Mouse (Mus musculus): Measurements from ENCODE around the gene Arl8b. TPM values are rescaled to one million over a fixed set of nuclear protein-coding genes. Genes with fewer than 3 reads are reported as not detected.

Gene Arl8b
- polyA plus RNA-seq, 1 experiment from 2014 or later, result 70.8 TPM

GRCm38 (mm10) chr6:108791498-108791897 lies 8.6 kb downstream of the Arl8b start:
- WGBS, result 66% methylated on average over 5 of the region's 5 CpGs
- Histone ChIP-seq H3K27ac (no peak overlapping the region), H3K9me3 (no peaks in the 10 kb centered on the region), H3K36me3 (no peaks in the 10 kb centered on the region), H3K4me2 (no peak overlapping the region), H3K27me3 (replicated peaks) (no peaks in the 10 kb centered on the region), H3K4me1 (no peaks in the 10 kb centered on the region), H3K4me3 (replicated peaks) (no peak overlapping the region), H3K9ac (no peak overlapping the region)
- ATAC-seq (ENCODE audit: insufficient read depth, low FRiP score, low read depth), result no peak

GRCm38 (mm10) chr6:108795912-108796311 lies 13.0 kb downstream of the Arl8b start:
- no peaks in the 10 kb centered on the region for H3K27me3 ChIP-seq (replicated peaks)
- no peaks in the 10 kb centered on the region for H3K9me3 ChIP-seq
- H3K4me1 ChIP-seq, result no peaks in the 10 kb centered on the region
- ATAC-seq (ENCODE audit: insufficient read depth, low FRiP score, low read depth), result no peak
- H3K9ac ChIP-seq, result no peak overlapping the region
- no peak overlapping the region for H3K4me2 ChIP-seq
- H3K36me3 ChIP-seq, result no peaks in the 10 kb centered on the region
- no peak overlapping the region for H3K27ac ChIP-seq
- no peak overlapping the region for H3K4me3 ChIP-seq (replicated peaks)
- WGBS, result 65% methylated on average over 1 of the region's 1 CpGs

- Histone ChIP-seq H3K4me3 (replicated peaks) (no peak overlapping the region), H3K9ac (no peak overlapping the region), H3K4me1 (no peaks in the 10 kb centered on the region), H3K36me3 (no peaks in the 10 kb centered on the region), H3K27ac (no peak overlapping the region), H3K4me2 (no peak overlapping the region), H3K27me3 (replicated peaks) (no peaks in the 10 kb centered on the region), H3K9me3 (no peaks in the 10 kb centered on the region)
- no peak for ATAC-seq (ENCODE audit: insufficient read depth, low FRiP score, low read depth)
- 46% methylated on average over 2 of the region's 2 CpGs for WGBS
These were observed 13.8 kb downstream of the Arl8b start for GRCm38 (mm10) chr6:108796706-108797105.

- H3K27me3 ChIP-seq (replicated peaks), result no peaks in the 10 kb centered on the region
- H3K4me1 ChIP-seq, result peaks cover 3% of the 10 kb centered on the region; the same call in 1 of the 2 replicates
- no peak overlapping the region for H3K4me3 ChIP-seq (replicated peaks)
- H3K9me3 ChIP-seq, result no peaks in the 10 kb centered on the region
- no peak overlapping the region for H3K9ac ChIP-seq
- H3K4me2 ChIP-seq, result no peak overlapping the region
- H3K36me3 ChIP-seq, result no peaks in the 10 kb centered on the region
- no peak for ATAC-seq (ENCODE audit: insufficient read depth, low FRiP score, low read depth)
- 31% methylated on average over 1 of the region's 1 CpGs for WGBS
- peak overlapping the region; percentile 16; the same call in 1 of the 2 replicates for H3K27ac ChIP-seq
These were observed 22.3 kb downstream of the Arl8b start for GRCm38 (mm10) chr6:108805194-108805593.

GRCm38 (mm10) chr6:108805871-108806270 lies 23.0 kb downstream of the Arl8b start:
- Histone ChIP-seq H3K9ac (no peak overlapping the region), H3K4me1 (peaks cover 3% of the 10 kb centered on the region; the same call in 1 of the 2 replicates), H3K36me3 (no peaks in the 10 kb centered on the region), H3K27ac (no peak overlapping the region), H3K9me3 (no peaks in the 10 kb centered on the region), H3K4me3 (replicated peaks) (no peak overlapping the region), H3K4me2 (no peak overlapping the region), H3K27me3 (replicated peaks) (no peaks in the 10 kb centered on the region)
- WGBS, result 67% methylated on average over 7 of the region's 7 CpGs
- ATAC-seq (ENCODE audit: insufficient read depth, low FRiP score, low read depth), result no peak

GRCm38 (mm10) chr6:108807446-108807845 lies 24.5 kb downstream of the Arl8b start:
- Histone ChIP-seq H3K27me3 (replicated peaks) (no peaks in the 10 kb centered on the region), H3K4me1 (peaks cover 3% of the 10 kb centered on the region; the same call in 1 of the 2 replicates), H3K27ac (no peak overlapping the region), H3K4me2 (no peak overlapping the region), H3K36me3 (no peaks in the 10 kb centered on the region), H3K9me3 (no peaks in the 10 kb centered on the region), H3K4me3 (replicated peaks) (no peak overlapping the region), H3K9ac (no peak overlapping the region)
- WGBS, result 74% methylated on average over 3 of the region's 3 CpGs
- no peak for ATAC-seq (ENCODE audit: insufficient read depth, low FRiP score, low read depth)

- ATAC-seq (ENCODE audit: insufficient read depth, low FRiP score, low read depth), result no peak
- Histone ChIP-seq H3K27me3 (replicated peaks) (no peaks in the 10 kb centered on the region), H3K4me2 (no peak overlapping the region), H3K4me1 (peaks cover 3% of the 10 kb centered on the region; the same call in 1 of the 2 replicates), H3K36me3 (no peaks in the 10 kb centered on the region), H3K9ac (no peak overlapping the region), H3K9me3 (no peaks in the 10 kb centered on the region), H3K4me3 (replicated peaks) (no peak overlapping the region), H3K27ac (no peak overlapping the region)
- 70% methylated on average over 1 of the region's 1 CpGs for WGBS
These were observed 25.9 kb downstream of the Arl8b start for GRCm38 (mm10) chr6:108808786-108809185.

- Histone ChIP-seq H3K36me3 (no peaks in the 10 kb centered on the region), H3K27me3 (replicated peaks) (no peaks in the 10 kb centered on the region), H3K9ac (no peak overlapping the region), H3K4me1 (no peaks in the 10 kb centered on the region), H3K4me3 (replicated peaks) (no peak overlapping the region), H3K9me3 (no peaks in the 10 kb centered on the region), H3K4me2 (no peak overlapping the region), H3K27ac (no peak overlapping the region)
- no peak for ATAC-seq (ENCODE audit: insufficient read depth, low FRiP score, low read depth)
- 78% methylated on average over 10 of the region's 10 CpGs for WGBS
These were observed 27.3 kb downstream of the Arl8b start for GRCm38 (mm10) chr6:108810237-108810636.

- no peak overlapping the region for H3K4me3 ChIP-seq (replicated peaks)
- no peaks in the 10 kb centered on the region for H3K27me3 ChIP-seq (replicated peaks)
- WGBS, result 89% methylated on average over 2 of the region's 2 CpGs
- ATAC-seq (ENCODE audit: insufficient read depth, low FRiP score, low read depth), result no peak
- no peaks in the 10 kb centered on the region for H3K4me1 ChIP-seq
- 0 out of 2 replicates have a peak, but pooled peaks cover 6% of the 10 kb centered on the region for H3K36me3 ChIP-seq
- H3K9ac ChIP-seq, result no peak overlapping the region
- H3K9me3 ChIP-seq, result no peaks in the 10 kb centered on the region
- no peak overlapping the region for H3K27ac ChIP-seq
- no peak overlapping the region for H3K4me2 ChIP-seq
These were observed 29.2 kb downstream of the Arl8b start for GRCm38 (mm10) chr6:108812134-108812533.

GRCm38 (mm10) chr6:108817510-108817909 lies 34.6 kb downstream of the Arl8b start:
- H3K4me1 ChIP-seq, result no peaks in the 10 kb centered on the region
- no peaks in the 10 kb centered on the region for H3K9me3 ChIP-seq
- H3K9ac ChIP-seq, result no peak overlapping the region
- no peak overlapping the region for H3K27ac ChIP-seq
- H3K4me2 ChIP-seq, result no peak overlapping the region
- WGBS, result 70% methylated on average over 4 of the region's 4 CpGs
- peaks cover 11% of the 10 kb centered on the region for H3K36me3 ChIP-seq
- no peaks in the 10 kb centered on the region for H3K27me3 ChIP-seq (replicated peaks)
- H3K4me3 ChIP-seq (replicated peaks), result no peak overlapping the region
- ATAC-seq (ENCODE audit: insufficient read depth, low FRiP score, low read depth), result no peak

GRCm38 (mm10) chr6:108824816-108825545 lies 42.1 kb downstream of the Arl8b start:
- no peak overlapping the region for H3K27ac ChIP-seq
- no peak overlapping the region for H3K9ac ChIP-seq
- no peak for ATAC-seq (ENCODE audit: insufficient read depth, low FRiP score, low read depth)
- peaks cover 5% of the 10 kb centered on the region; the same call in 1 of the 2 replicates for H3K4me1 ChIP-seq
- H3K4me2 ChIP-seq, result no peak overlapping the region
- 69% methylated on average over 7 of the region's 7 CpGs for WGBS
- H3K27me3 ChIP-seq (replicated peaks), result no peaks in the 10 kb centered on the region
- H3K9me3 ChIP-seq, result no peaks in the 10 kb centered on the region
- no peak overlapping the region for H3K4me3 ChIP-seq (replicated peaks)
- no peaks in the 10 kb centered on the region; the same call in 1 of the 2 replicates for H3K36me3 ChIP-seq

- H3K27ac ChIP-seq, result no peak overlapping the region
- no peaks in the 10 kb centered on the region for H3K36me3 ChIP-seq
- 77% methylated on average over 3 of the region's 3 CpGs for WGBS
- H3K4me2 ChIP-seq, result no peak overlapping the region
- H3K4me3 ChIP-seq (replicated peaks), result no peak overlapping the region
- no peak for ATAC-seq (ENCODE audit: insufficient read depth, low FRiP score, low read depth)
- H3K9ac ChIP-seq, result no peak overlapping the region
- H3K4me1 ChIP-seq, result peaks cover 5% of the 10 kb centered on the region; the same call in 1 of the 2 replicates
- no peaks in the 10 kb centered on the region for H3K27me3 ChIP-seq (replicated peaks)
- H3K9me3 ChIP-seq, result no peaks in the 10 kb centered on the region
These were observed 43.2 kb downstream of the Arl8b start for GRCm38 (mm10) chr6:108826070-108826469.
